Mouse (Mus musculus) CH12.LX (cell line): ENCODE results near the gene Natd1. TPM values are rescaled to one million over a fixed set of nuclear protein-coding genes. Genes with fewer than 3 reads are reported as not detected.

Experiments used
- DNase-seq: peaks from one replicate; pipeline ENCODE4 v3.0.0-alpha.2; 2013; ENCODE audit errors: extremely low read depth
- H3K27ac ChIP-seq: 2 replicates; pipeline ENCODE4 v1.5.1; 2012; ENCODE audit warnings: low read depth, mild to moderate bottlenecking, control low read depth, moderate library complexity; ENCODE audit not compliant: insufficient read depth
- H3K27me3 ChIP-seq: replicated peaks from 2 replicates; pipeline ENCODE3; 2012; ENCODE audit warnings: inconsistent platforms
- H3K36me3 ChIP-seq, 2 experiments: replicated peaks in 1 of 2; 2 replicates each; pipeline versions ENCODE3 to v1.6.1; 2012; ENCODE audit warnings: inconsistent platforms in 1 of 2, low read length in 1 of 2, mild to moderate bottlenecking in 1 of 2, mixed read lengths in 1 of 2, moderate library complexity in 1 of 2; ENCODE audit not compliant: control insufficient read depth in 1 of 2, insufficient read depth in 1 of 2
- H3K4me1 ChIP-seq, 2 experiments: 2 replicates each; pipeline ENCODE4 v1.6.1; 2012; ENCODE audit warnings: inconsistent platforms in 1 of 2, moderate library complexity in 1 of 2; ENCODE audit not compliant: insufficient read depth in 2 of 2, control insufficient read depth in 1 of 2
- H3K4me2 ChIP-seq: 2 replicates; pipeline ENCODE4 v1.6.1; 2012; ENCODE audit warnings: low read depth, mild to moderate bottlenecking, control low read depth; ENCODE audit not compliant: poor library complexity, insufficient read depth, severe bottlenecking
- H3K4me3 ChIP-seq, 3 experiments: fragments of 150-350 bp in 1 of 3; sonication (generic) in 1 of 3; replicated peaks in 1 of 3; 2 replicates each; pipeline versions ENCODE3 to v1.5.1; 2011 to 2012; ENCODE audit warnings: low read depth in 2 of 3, low read length in 2 of 3, mild to moderate bottlenecking in 2 of 3, moderate library complexity in 2 of 3, control low read depth in 1 of 3, improper control_type of control experiment in 1 of 3, inconsistent platforms in 1 of 3, mixed read lengths in 1 of 3; ENCODE audit not compliant: poor library complexity in 1 of 3
- H3K79me2 ChIP-seq: replicated peaks from 2 replicates; pipeline ENCODE4 v1.6.1; 2012; ENCODE audit warnings: mild to moderate bottlenecking, moderate library complexity; ENCODE audit not compliant: control insufficient read depth, poor library complexity, insufficient read depth, severe bottlenecking; ENCODE audit errors: extremely low read depth
- H3K9ac ChIP-seq: 2 replicates; pipeline ENCODE4 v1.6.1; 2012; ENCODE audit warnings: low read depth, mild to moderate bottlenecking, control low read depth, moderate library complexity; ENCODE audit not compliant: insufficient read depth
- H3K9me3 ChIP-seq: replicated peaks from 2 replicates; pipeline ENCODE3; 2012; ENCODE audit warnings: low read length, inconsistent platforms, mixed read lengths
- BHLHE40 ChIP-seq: IDR thresholded peaks from 2 replicates; pipeline ENCODE4 v1.6.1; 2011; ENCODE audit warnings: mild to moderate bottlenecking, low read depth, low read length, improper control_type of control experiment
- CHD2 ChIP-seq: IDR thresholded peaks from 2 replicates; pipeline ENCODE4 v1.6.1; 2011; ENCODE audit warnings: low read length, improper control_type of control experiment
- E2F4 ChIP-seq: IDR thresholded peaks from 2 replicates; pipeline ENCODE4 v1.6.1; 2011; ENCODE audit warnings: low read depth, low read length, improper control_type of control experiment; ENCODE audit not compliant: insufficient replicate concordance
- ELF1 ChIP-seq: IDR thresholded peaks from 2 replicates; pipeline ENCODE4 v1.6.1; 2014; ENCODE audit warnings: low read depth, mild to moderate bottlenecking, inconsistent platforms, low read length, improper control_type of control experiment
- ETS1 ChIP-seq: conservative IDR thresholded peaks from 2 replicates; pipeline ENCODE4 v1.6.1; 2012; ENCODE audit warnings: low read depth, mild to moderate bottlenecking, inconsistent platforms, low read length, improper control_type of control experiment, moderate library complexity
- GABPA ChIP-seq: IDR thresholded peaks from 2 replicates; pipeline ENCODE4 v1.6.1; 2012; ENCODE audit warnings: low read depth, low read length, improper control_type of control experiment, inconsistent platforms; ENCODE audit not compliant: insufficient replicate concordance
- IRF4 ChIP-seq: IDR thresholded peaks from 2 replicates; pipeline ENCODE4 v1.6.1; 2014; ENCODE audit warnings: low read depth, mild to moderate bottlenecking, inconsistent platforms, low read length, improper control_type of control experiment
- JUN ChIP-seq: IDR thresholded peaks from 2 replicates; pipeline ENCODE4 v1.6.1; 2011; ENCODE audit warnings: low read depth, mild to moderate bottlenecking, low read length, improper control_type of control experiment, moderate library complexity; ENCODE audit not compliant: insufficient read depth
- MAFK ChIP-seq: IDR thresholded peaks from 2 replicates; pipeline ENCODE4 v1.6.1; 2011; ENCODE audit warnings: low read length, improper control_type of control experiment; ENCODE audit not compliant: insufficient replicate concordance
- MAX ChIP-seq: IDR thresholded peaks from 2 replicates; pipeline ENCODE4 v1.6.1; 2011; ENCODE audit warnings: low read length, improper control_type of control experiment
- NELFE ChIP-seq: IDR thresholded peaks from 2 replicates; pipeline ENCODE4 v1.6.1; 2011; ENCODE audit warnings: low read depth, low read length, improper control_type of control experiment
- NRF1 ChIP-seq: IDR thresholded peaks from 2 replicates; pipeline ENCODE4 v1.6.1; 2014; ENCODE audit warnings: low read depth, mild to moderate bottlenecking, inconsistent platforms, low read length, improper control_type of control experiment, moderate library complexity
- POLR2A ChIP-seq: IDR thresholded peaks from 2 replicates; pipeline ENCODE4 v1.6.1; 2011; ENCODE audit warnings: low read depth, mild to moderate bottlenecking, improper control_type of control experiment, low read length
- RAD21 ChIP-seq: IDR thresholded peaks from 2 replicates; pipeline ENCODE4 v1.6.1; 2011; ENCODE audit warnings: low read depth, mild to moderate bottlenecking, low read length, improper control_type of control experiment, moderate library complexity
- RCOR1 ChIP-seq: conservative IDR thresholded peaks from 2 replicates; pipeline ENCODE4 v1.6.1; 2012; ENCODE audit warnings: low read depth, mild to moderate bottlenecking, inconsistent platforms, low read length, improper control_type of control experiment
- SIN3A ChIP-seq: IDR thresholded peaks from 2 replicates; pipeline ENCODE4 v1.6.1; 2012; ENCODE audit warnings: low read length, improper control_type of control experiment, inconsistent platforms
- SMC3 ChIP-seq: IDR thresholded peaks from 2 replicates; pipeline ENCODE4 v1.6.1; 2011; ENCODE audit warnings: low read depth, low read length, improper control_type of control experiment
- TBP ChIP-seq: conservative IDR thresholded peaks from 2 replicates; pipeline ENCODE4 v1.6.1; 2011; ENCODE audit warnings: low read depth, low read length, improper control_type of control experiment
- TCF12 ChIP-seq: IDR thresholded peaks from 2 replicates; pipeline ENCODE4 v1.6.1; 2014; ENCODE audit warnings: low read depth, mild to moderate bottlenecking, inconsistent platforms, low read length, improper control_type of control experiment
- UBTF ChIP-seq: IDR thresholded peaks from 2 replicates; pipeline ENCODE4 v1.6.1; 2012; ENCODE audit warnings: low read depth, mild to moderate bottlenecking, inconsistent platforms, low read length, improper control_type of control experiment, moderate library complexity
- USF1 ChIP-seq: IDR thresholded peaks from 2 replicates; pipeline ENCODE4 v1.6.1; 2014; ENCODE audit warnings: low read depth, mild to moderate bottlenecking, inconsistent platforms, low read length, improper control_type of control experiment
- ZC3H11A ChIP-seq: IDR thresholded peaks from 2 replicates; pipeline ENCODE4 v1.6.1; 2012; ENCODE audit warnings: low read depth, mild to moderate bottlenecking, inconsistent platforms, low read length, improper control_type of control experiment
- ZKSCAN1 ChIP-seq: IDR thresholded peaks from 2 replicates; pipeline ENCODE4 v1.6.1; 2012; ENCODE audit warnings: low read depth, inconsistent platforms, low read length, improper control_type of control experiment, borderline replicate concordance
- ZMIZ1 ChIP-seq: IDR thresholded peaks from 2 replicates; pipeline ENCODE4 v1.6.1; 2012; ENCODE audit warnings: low read depth, mild to moderate bottlenecking, inconsistent platforms, low read length, improper control_type of control experiment
- dilution Hi-C: fragments of 300-500 bp; cut with MboI; formaldehyde crosslinking; loops from 2 replicates; pipeline ENCODE4 v1.14.3; 2020; ENCODE audit warnings: low sequenced_read_pairs; ENCODE audit not compliant: extremely low pct_unique_long_range_greater_than_20kb, extremely low pct_ligation_motif_present
- in situ Hi-C: fragments of 300-500 bp; cut with MboI; formaldehyde crosslinking; loops from 3 replicates; pipeline ENCODE4 v1.14.3; 2019; ENCODE audit warnings: low sequenced_read_pairs, low pct_ligation_motif_present, low pct_unique_long_range_greater_than_20kb, mixed read lengths
- polyA plus RNA-seq: library from polyadenylated mRNA; unstranded; fragments of >175 nt; gene quantifications from 2 replicates; pipeline ENCODE4 v1.2.1, GENCODE M21; 2012; ENCODE audit warnings: low read depth; ENCODE audit not compliant: insufficient read length
- total RNA-seq, 2 experiments: library from RNA; depleted of rRNA; stranded (reverse); fragments of 300-350 nt in 1 of 2; fragments of >200 nt in 1 of 2; gene quantifications; 2 replicates each; pipeline ENCODE4 v1.2.3; 2012 to 2014

The Natd1 gene
- total and polyA plus RNA-seq, 3 experiments = 2.1 to 5.2 (median 5.0) TPM

DNA sequence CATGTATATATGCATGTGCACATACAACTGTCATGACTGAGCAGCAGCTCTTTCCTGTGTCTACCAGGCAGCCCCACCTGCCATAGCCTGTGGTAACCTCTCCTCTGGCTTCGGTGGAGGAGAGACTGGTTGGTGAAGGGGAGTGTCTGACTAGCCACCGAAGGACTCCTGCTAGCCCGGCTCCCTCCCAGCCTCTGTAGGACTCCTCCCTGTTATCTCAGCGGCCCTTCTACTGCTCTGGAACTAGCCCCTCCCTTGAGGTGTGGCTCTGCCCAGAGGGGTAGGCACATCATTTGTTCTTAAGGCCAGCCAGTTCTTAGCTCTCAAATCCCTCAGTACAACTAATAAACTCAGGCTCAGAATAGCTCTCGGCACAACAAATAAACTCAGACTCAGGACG is 9.9 kb upstream of the Natd1 start:
- dilution Hi-C loops (no loop called here), in situ Hi-C loops (no loop called here)
- DNase-seq = no peak
- Histone ChIP-seq H3K36me3 (peaks cover 15 to 66% of the 10 kb centered on the region in 2 experiments), H3K79me2 (no peaks in the 10 kb centered on the region), H3K27ac (no peak overlapping the region), H3K4me1 (peaks cover 3 to 20% of the 10 kb centered on the region in 2 experiments), H3K4me2 (no peak overlapping the region), H3K9me3 (no peaks in the 10 kb centered on the region), H3K4me3 (no peak overlapping the region), H3K27me3 (no peaks in the 10 kb centered on the region), H3K9ac (no peak overlapping the region)
- TF ChIP-seq POLR2A (no peak), GABPA (no peak), CHD2 (no peak), IRF4 (no peak), MAX (no peak), JUN (no peak), ZMIZ1 (no peak), BHLHE40 (no peak), RAD21 (no peak), ZC3H11A (no peak), UBTF (no peak), SIN3A (no peak)

DNA sequence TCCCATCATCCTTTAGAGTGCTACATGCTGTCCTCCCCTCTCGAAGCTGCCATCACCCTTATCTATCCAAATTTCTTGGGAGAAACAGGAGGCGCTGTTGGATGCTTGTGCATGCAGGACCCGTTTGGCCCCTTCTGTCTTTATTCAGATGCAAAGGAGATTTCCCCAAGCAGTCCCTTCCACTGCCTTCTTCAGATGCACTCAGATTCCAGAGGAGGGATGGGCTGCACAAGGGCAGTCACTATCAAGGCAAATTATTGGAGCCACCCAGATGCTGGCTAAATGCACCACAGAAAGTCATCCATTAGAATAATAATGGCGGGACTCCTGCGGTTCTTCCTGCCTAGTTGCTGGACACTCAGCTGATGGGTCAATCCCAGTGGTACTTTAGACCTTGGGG is 8.4 kb upstream of the Natd1 start:
- dilution Hi-C loops (no loop called here), in situ Hi-C loops (no loop called here)
- DNase-seq = no peak
- TF ChIP-seq E2F4 (no peak), SMC3 (no peak), MAFK (no peak), ZMIZ1 (no peak), TBP (no peak), ZKSCAN1 (no peak), BHLHE40 (no peak), MAX (no peak), NRF1 (no peak), USF1 (no peak), RCOR1 (no peak), ELF1 (no peak), RAD21 (no peak), ETS1 (no peak), POLR2A (no peak), IRF4 (no peak), TCF12 (no peak), NELFE (no peak), SIN3A (no peak), CHD2 (no peak)
- Histone ChIP-seq H3K27me3 (no peaks in the 10 kb centered on the region), H3K4me3 (no peak overlapping the region), H3K79me2 (no peaks in the 10 kb centered on the region), H3K27ac (no peak overlapping the region), H3K4me2 (no peak overlapping the region), H3K4me1 (peaks cover 3 to 13% of the 10 kb centered on the region in 2 experiments), H3K9me3 (no peaks in the 10 kb centered on the region), H3K36me3 (peaks cover 15 to 57% of the 10 kb centered on the region in 2 experiments), H3K9ac (no peak overlapping the region)
